ENCODE assay signal across 8 mouse cellular contexts in the genomic region with DNA sequence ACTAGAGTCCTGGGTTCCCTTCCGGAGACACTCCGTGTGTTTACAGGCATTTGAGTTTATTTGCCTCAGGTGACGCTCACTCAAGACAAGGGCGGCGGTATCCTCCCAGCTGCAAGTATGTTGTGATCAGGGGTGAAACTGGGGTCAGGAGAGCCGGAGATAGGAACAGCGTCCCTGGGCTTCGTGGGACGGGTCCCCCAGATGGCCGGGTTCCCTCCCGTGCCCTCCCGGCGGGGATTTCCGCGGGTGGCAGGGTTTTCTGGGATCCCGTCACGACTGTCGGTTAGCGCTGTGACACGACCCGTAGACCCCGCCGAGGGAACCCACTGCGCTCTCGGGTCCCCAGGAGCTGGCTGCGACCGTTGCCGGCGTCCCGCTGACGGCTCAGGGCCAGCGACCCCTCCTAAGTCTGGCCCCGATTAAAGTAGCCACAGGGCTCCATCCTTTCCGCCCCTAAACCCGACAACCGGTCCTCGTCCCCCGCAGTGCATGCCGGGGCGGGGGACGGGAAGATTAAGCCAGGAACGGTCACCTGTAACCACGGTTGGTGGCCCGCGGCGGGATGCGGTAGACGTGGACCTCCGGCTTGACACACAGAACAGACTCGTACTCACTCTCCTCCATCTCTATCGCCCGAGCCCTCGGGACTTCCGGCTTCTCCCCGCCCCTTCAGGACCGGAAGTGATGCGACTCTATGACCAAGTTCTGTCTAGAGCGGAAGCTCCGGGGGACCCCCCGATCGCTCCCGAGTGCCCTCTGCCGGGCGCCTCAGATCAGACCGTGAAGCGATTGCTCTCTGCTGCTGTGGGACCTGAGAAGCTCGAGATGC. TPM values are rescaled to one million over a fixed set of nuclear protein-coding genes. Genes with fewer than 3 reads are reported as not detected.
A peak's percentile ranks its signal among the peaks of the same experiment; 100 is the strongest.
DNase-seq lines count a peak whose midpoint lies in the region; ATAC-seq and TF ChIP-seq lines count a peak whose summit lies in the region.

A gene (minus strand): TSS at position 677 of the 829 bp plus-strand sequence.

- TF ChIP-seq EP300 in heart, adult 2 months (IDR thresholded peaks at IDR 0.05; ENCODE audit: insufficient read depth, low read depth, low read length), result peak; percentile 45; the same call in 1 of the 2 replicates

- TF ChIP-seq POLR2A in heart, adult 2 months (IDR thresholded peaks at IDR 0.05; ENCODE audit: insufficient read depth, low read depth, low read length), result peak; percentile 96

- peak; percentile 78 for ATAC-seq in embryonic facial prominence, embryonic 13.5 days (ENCODE audit: insufficient number of reproducible peaks, insufficient read depth, low FRiP score, low TSS enrichment, low read depth)
- peak; percentile 91 for ATAC-seq in limb, embryonic 13.5 days (ENCODE audit: low FRiP score, low read depth)
- peak; percentile 95 for ATAC-seq in midbrain, embryonic 16.5 days

- H3K79me2 ChIP-seq in heart, adult 2 months (replicated peaks; ENCODE audit: control insufficient read depth, insufficient read depth, low read length), result peaks cover 7% of the 10 kb centered on the region

- H3K4me1 ChIP-seq in embryonic facial prominence, embryonic 13.5 days, result peaks cover 17% of the 10 kb centered on the region
- peaks cover 6% of the 10 kb centered on the region for H3K4me1 ChIP-seq in heart, adult 2 months (ENCODE audit: control insufficient read depth, insufficient read depth, low read length)
- H3K4me1 ChIP-seq in limb, embryonic 13.5 days, result peaks cover 21% of the 10 kb centered on the region
- peaks cover 17% of the 10 kb centered on the region for H3K4me1 ChIP-seq in midbrain, embryonic 16.5 days (ENCODE audit: control insufficient read depth, insufficient read depth, low read length)

- no peaks in the 10 kb centered on the region for H3K9me3 ChIP-seq in embryonic facial prominence, embryonic 13.5 days
- H3K9me3 ChIP-seq in limb, embryonic 13.5 days, result peaks cover 3% of the 10 kb centered on the region; the same call in 1 of the 2 replicates
- H3K9me3 ChIP-seq in midbrain, embryonic 16.5 days (replicated peaks; ENCODE audit: control insufficient read depth, low read length, poor library complexity, severe bottlenecking), result no peaks in the 10 kb centered on the region

- H3K9ac ChIP-seq in embryonic facial prominence, embryonic 13.5 days, result peak within 1 kb of the TSS; percentile 93
- H3K9ac ChIP-seq in heart, adult 2 months (ENCODE audit: low read depth, low read length), result peak within 1 kb of the TSS; percentile 88
- peak within 1 kb of the TSS; percentile 97 for H3K9ac ChIP-seq in limb, embryonic 13.5 days
- peak within 1 kb of the TSS; percentile 97 for H3K9ac ChIP-seq in midbrain, embryonic 16.5 days (ENCODE audit: low read depth, low read length)

- under 1% methylated on average over 67 of the region's 67 CpGs for WGBS in embryonic facial prominence, embryonic 13.5 days
- under 1% methylated on average over 67 of the region's 67 CpGs for WGBS in heart, adult 2 months
- under 1% methylated on average over 67 of the region's 67 CpGs for WGBS in limb, embryonic 13.5 days
- under 1% methylated on average over 67 of the region's 67 CpGs for WGBS in midbrain, embryonic 16.5 days

- peak within 1 kb of the TSS; percentile 98 for H3K4me3 ChIP-seq in embryonic facial prominence, embryonic 13.5 days
- H3K4me3 ChIP-seq in heart, adult 2 months, result peak within 1 kb of the TSS; percentile 98
- H3K4me3 ChIP-seq in limb, embryonic 13.5 days, result peak within 1 kb of the TSS; percentile 95
- H3K4me3 ChIP-seq in midbrain, embryonic 16.5 days (ENCODE audit: low read depth, low read length), result peak within 1 kb of the TSS; percentile 99

- H3K4me2 ChIP-seq in embryonic facial prominence, embryonic 13.5 days, result peak within 1 kb of the TSS; percentile 97
- peak within 1 kb of the TSS; percentile 97 for H3K4me2 ChIP-seq in limb, embryonic 13.5 days (replicated peaks)
- peak within 1 kb of the TSS; percentile 91 for H3K4me2 ChIP-seq in midbrain, embryonic 16.5 days (ENCODE audit: low read length)

- peak within 1 kb of the TSS; percentile 39; the same call in 1 of the 2 replicates for H3K27ac ChIP-seq in embryonic facial prominence, embryonic 13.5 days
- H3K27ac ChIP-seq in heart, adult 2 months, result peak within 1 kb of the TSS; percentile 85
- H3K27ac ChIP-seq in limb, embryonic 13.5 days, result peak within 1 kb of the TSS; percentile 15; the same call in 1 of the 2 replicates
- peak within 1 kb of the TSS; percentile 83 for H3K27ac ChIP-seq in midbrain, embryonic 16.5 days (ENCODE audit: low read length)

- DNase-seq in 3134 (ENCODE audit: extremely low read depth, insufficient read length, low spot score), result peak; percentile 92
- DNase-seq in adrenal gland, postnatal 36 days, result peak; percentile 95 to 97
- peak; percentile 95 to 96 for DNase-seq in heart, adult 2 months
- DNase-seq in kidney, adult 8-10 months, result peak; percentile 93 to 95
- peak; percentile 90 to 97 for DNase-seq in spleen, postnatal 10 days (ENCODE audit: low spot score in 2 of 2)

- H3K36me3 ChIP-seq in embryonic facial prominence, embryonic 13.5 days, result peaks cover 20% of the 10 kb centered on the region
- H3K36me3 ChIP-seq in heart, adult 2 months (ENCODE audit: control insufficient read depth, insufficient read depth, low read length), result no peaks in the 10 kb centered on the region
- H3K36me3 ChIP-seq in limb, embryonic 13.5 days, result peaks cover 31% of the 10 kb centered on the region
- H3K36me3 ChIP-seq in midbrain, embryonic 16.5 days (ENCODE audit: control insufficient read depth, insufficient read depth, low read length), result 0 out of 2 replicates have a peak, but pooled peaks cover 2% of the 10 kb centered on the region

- H3K27me3 ChIP-seq in embryonic facial prominence, embryonic 13.5 days, result no peaks in the 10 kb centered on the region
- H3K27me3 ChIP-seq in heart, adult 2 months (ENCODE audit: control insufficient read depth, insufficient read depth, low read length), result no peaks in the 10 kb centered on the region
- no peaks in the 10 kb centered on the region for H3K27me3 ChIP-seq in limb, embryonic 13.5 days
- H3K27me3 ChIP-seq in midbrain, embryonic 16.5 days (ENCODE audit: control insufficient read depth, insufficient read depth, low read depth, low read length), result no peaks in the 10 kb centered on the region

- intact Hi-C loops in heart, adult 2 months (cut with DNase I), result loop anchor here (2.0 to 5.0 kb wide), 2 partner anchors 61 to 116 kb away; a partner anchor contains a TSS

- peak; percentile 97 for TF ChIP-seq CTCF in heart, adult 2 months (IDR thresholded peaks at IDR 0.05)

RNA-seq across cellular contexts. Expression of the gene that starts here (rescaled TPM):
- total RNA-seq in adrenal gland, postnatal 36 days (2021), result 10 to 100 TPM; 61.4 to 61.9 TPM
- 76.7 and 83.5 TPM in 2 replicates for polyA plus RNA-seq in embryonic facial prominence, embryonic 13.5 days (2015; fragmentation: Nextera tagmentation; extraction: Ambion mirVana)
- total RNA-seq in heart, adult 2 months (2021), result 10 to 100 TPM; 13.9 to 14.9 TPM
- 21.2 and 24.5 TPM in 2 replicates for polyA plus RNA-seq in heart, adult 2 months (2012; rRNA removed)
- 88.7 and 92.3 TPM in 2 replicates for polyA plus RNA-seq in limb, embryonic 13.5 days (2015; fragmentation: Nextera tagmentation; extraction: Ambion mirVana)
- polyA plus RNA-seq in midbrain, embryonic 16.5 days (2015; fragmentation: Nextera tagmentation; extraction: Ambion mirVana), result 52.5 and 55.9 TPM in 2 replicates

Comparison
In these comparisons a context has a peak if more than half of its experiments do, and no peak if none do; other contexts are left out.
1. Peak in every context shown above with its lines: DNase-seq, ATAC-seq, H3K4me3 ChIP-seq and H3K27ac ChIP-seq.
2. H3K27ac ChIP-seq: peak in every context shown above with its lines; median percentile 85 in heart, adult 2 months; 83 in midbrain, embryonic 16.5 days; 39 in embryonic facial prominence, embryonic 13.5 days; 15 in limb, embryonic 13.5 days.